Mouse (Mus musculus): Measurements from ENCODE around the gene Trp53rkb. TPM values are rescaled to one million over a fixed set of nuclear protein-coding genes. Genes with fewer than 3 reads are reported as not detected.

Gene Trp53rkb
- polyA plus RNA-seq, 1 experiment from 2014 or later: 5.7 TPM

DNA sequence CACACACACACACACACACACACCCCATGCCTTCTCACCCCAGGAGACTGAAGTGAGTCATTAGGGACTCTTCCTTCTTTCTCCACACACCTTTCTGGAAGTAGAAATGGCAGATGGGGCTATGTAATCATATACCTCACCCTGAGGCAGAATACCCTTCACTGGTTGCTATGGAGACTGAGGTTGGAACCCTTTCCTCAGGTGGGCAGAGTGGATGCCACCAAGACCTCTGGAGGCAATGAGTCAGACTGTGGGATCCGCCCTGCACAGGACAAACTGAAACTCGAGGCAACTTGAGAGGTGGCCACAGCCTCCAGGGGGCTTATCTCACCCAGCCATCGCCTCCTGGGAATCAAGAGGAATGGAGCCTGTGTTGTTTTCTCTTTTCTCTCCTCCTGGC, 34.4 kb upstream of the Trp53rkb start:
- Histone ChIP-seq H3K4me2 (replicated peaks; ENCODE audit: low read depth, low read length) (no peak overlapping the region), H3K9ac (replicated peaks; ENCODE audit: low read depth, low read length) (no peak overlapping the region), H3K4me3 (ENCODE audit: low read depth, low read length) (no peak overlapping the region), H3K4me1 (ENCODE audit: control insufficient read depth, insufficient read depth, low read length) (no peaks in the 10 kb centered on the region), H3K27ac (ENCODE audit: low read length) (no peak overlapping the region), H3K36me3 (ENCODE audit: control insufficient read depth, insufficient read depth, low read length) (no peaks in the 10 kb centered on the region), H3K27me3 (ENCODE audit: control insufficient read depth, insufficient read depth, low read length) (no peaks in the 10 kb centered on the region), H3K9me3 (ENCODE audit: control insufficient read depth, low read depth, low read length) (no peaks in the 10 kb centered on the region)
- ATAC-seq (ENCODE audit: insufficient number of reproducible peaks, insufficient read depth, low FRiP score, low read depth): no peak
- WGBS: 16% methylated on average over 3 of the region's 3 CpGs

DNA sequence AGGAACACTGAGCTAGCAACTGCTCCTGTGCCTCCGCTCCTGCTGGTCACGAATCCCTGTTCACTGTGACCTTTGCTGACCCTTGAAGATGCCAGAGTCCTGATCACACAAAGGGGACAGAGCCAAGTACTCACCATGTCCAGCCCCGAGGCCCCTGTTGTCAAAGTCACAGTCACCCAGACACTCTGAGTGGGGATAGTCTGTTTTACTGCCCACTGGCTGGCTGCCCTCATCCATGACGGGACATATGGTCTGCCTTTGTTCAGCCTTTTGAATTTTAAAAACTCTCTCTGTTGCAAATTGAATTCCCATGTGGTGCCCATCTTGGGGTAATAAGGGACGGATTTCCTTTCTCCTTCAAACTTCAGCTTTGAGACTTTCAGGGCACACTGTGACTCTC, 28.3 kb upstream of the Trp53rkb start:
- 46% methylated on average over 5 of the region's 5 CpGs for WGBS
- no peak overlapping the region for H3K9ac ChIP-seq (replicated peaks; ENCODE audit: low read depth, low read length)
- H3K27ac ChIP-seq (ENCODE audit: low read length): no peak overlapping the region
- H3K4me3 ChIP-seq (ENCODE audit: low read depth, low read length): no peak overlapping the region
- H3K4me2 ChIP-seq (replicated peaks; ENCODE audit: low read depth, low read length): no peak overlapping the region
- H3K27me3 ChIP-seq (ENCODE audit: control insufficient read depth, insufficient read depth, low read length): no peaks in the 10 kb centered on the region
- no peaks in the 10 kb centered on the region for H3K36me3 ChIP-seq (ENCODE audit: control insufficient read depth, insufficient read depth, low read length)
- no peaks in the 10 kb centered on the region for H3K9me3 ChIP-seq (ENCODE audit: control insufficient read depth, low read depth, low read length)
- ATAC-seq (ENCODE audit: insufficient number of reproducible peaks, insufficient read depth, low FRiP score, low read depth): no peak
- H3K4me1 ChIP-seq (ENCODE audit: control insufficient read depth, insufficient read depth, low read length): no peaks in the 10 kb centered on the region

DNA sequence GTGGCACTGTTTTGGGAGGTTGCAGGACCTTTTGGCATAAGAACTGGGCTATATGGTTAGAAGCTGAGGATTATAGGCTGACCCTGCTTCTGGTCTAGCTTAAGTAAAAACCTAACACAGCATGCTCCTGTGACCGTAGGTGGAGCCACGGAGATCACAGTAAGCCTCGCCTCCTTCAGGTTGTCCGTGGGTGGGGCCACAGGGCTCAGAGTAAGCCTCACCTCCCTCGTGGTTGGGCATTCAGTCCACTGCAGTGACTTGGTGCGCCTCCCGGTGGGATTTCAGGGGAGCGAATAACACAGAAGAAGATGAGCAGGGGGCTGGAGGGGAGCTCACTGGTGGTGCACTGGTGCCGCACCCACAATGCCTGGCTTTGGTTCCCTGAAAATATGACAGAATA, 24.7 kb upstream of the Trp53rkb start:
- 66% methylated on average over 9 of the region's 9 CpGs for WGBS
- H3K9ac ChIP-seq (replicated peaks; ENCODE audit: low read depth, low read length): no peak overlapping the region
- no peaks in the 10 kb centered on the region for H3K27me3 ChIP-seq (ENCODE audit: control insufficient read depth, insufficient read depth, low read length)
- H3K4me1 ChIP-seq (ENCODE audit: control insufficient read depth, insufficient read depth, low read length): no peaks in the 10 kb centered on the region
- H3K27ac ChIP-seq (ENCODE audit: low read length): no peak overlapping the region
- H3K9me3 ChIP-seq (ENCODE audit: control insufficient read depth, low read depth, low read length): no peaks in the 10 kb centered on the region
- no peak for ATAC-seq (ENCODE audit: insufficient number of reproducible peaks, insufficient read depth, low FRiP score, low read depth)
- H3K4me2 ChIP-seq (replicated peaks; ENCODE audit: low read depth, low read length): no peak overlapping the region
- H3K4me3 ChIP-seq (ENCODE audit: low read depth, low read length): no peak overlapping the region
- no peaks in the 10 kb centered on the region for H3K36me3 ChIP-seq (ENCODE audit: control insufficient read depth, insufficient read depth, low read length)

DNA sequence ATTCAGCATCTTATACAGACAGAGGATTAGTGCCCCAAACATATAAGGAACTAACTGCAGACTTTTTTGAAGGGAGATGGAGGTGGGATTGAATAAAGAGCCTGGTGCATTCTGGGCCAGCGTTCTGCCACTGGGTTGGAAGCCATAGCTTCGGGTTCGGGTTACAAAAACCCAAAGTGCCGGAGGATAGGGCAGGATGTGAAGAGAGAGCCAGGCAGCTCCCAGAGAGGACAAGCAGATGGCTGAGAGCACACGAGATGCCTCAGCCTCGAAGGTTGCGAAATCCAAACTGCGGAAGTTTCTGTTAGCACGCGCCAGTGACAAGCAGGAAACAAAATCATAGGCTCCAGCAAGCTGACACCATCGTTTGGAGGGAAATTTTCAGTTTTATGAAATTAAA, 20.9 kb upstream of the Trp53rkb start:
- no peak for ATAC-seq (ENCODE audit: insufficient number of reproducible peaks, insufficient read depth, low FRiP score, low read depth)
- 54% methylated on average over 11 of the region's 11 CpGs for WGBS
- no peak overlapping the region for H3K9ac ChIP-seq (replicated peaks; ENCODE audit: low read depth, low read length)
- no peaks in the 10 kb centered on the region for H3K4me1 ChIP-seq (ENCODE audit: control insufficient read depth, insufficient read depth, low read length)
- H3K4me3 ChIP-seq (ENCODE audit: low read depth, low read length): no peak overlapping the region
- no peak overlapping the region for H3K27ac ChIP-seq (ENCODE audit: low read length)
- H3K9me3 ChIP-seq (ENCODE audit: control insufficient read depth, low read depth, low read length): no peaks in the 10 kb centered on the region
- no peaks in the 10 kb centered on the region for H3K27me3 ChIP-seq (ENCODE audit: control insufficient read depth, insufficient read depth, low read length)
- no peaks in the 10 kb centered on the region for H3K36me3 ChIP-seq (ENCODE audit: control insufficient read depth, insufficient read depth, low read length)
- H3K4me2 ChIP-seq (replicated peaks; ENCODE audit: low read depth, low read length): no peak overlapping the region

DNA sequence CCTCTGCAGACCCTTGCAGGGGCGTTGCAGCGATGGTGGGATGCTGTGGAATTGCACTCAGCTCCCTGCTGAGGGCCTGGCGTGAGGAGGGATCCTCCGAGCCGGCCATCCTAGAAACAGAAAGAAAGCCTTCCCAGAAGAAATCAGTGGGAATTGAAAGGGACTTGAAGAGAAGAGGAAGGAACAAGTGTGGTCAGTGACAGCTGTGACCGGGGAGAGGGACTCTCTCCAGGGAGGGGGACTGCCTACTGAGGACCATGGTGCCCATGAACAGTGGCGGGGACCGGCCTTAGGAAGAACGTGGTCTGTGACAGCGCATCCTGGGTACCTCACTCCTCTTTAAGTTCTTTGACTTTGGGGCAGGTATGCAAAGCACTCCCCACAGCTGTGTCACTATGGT, 18.7 kb upstream of the Trp53rkb start:
- 81% methylated on average over 10 of the region's 10 CpGs for WGBS
- no peak for ATAC-seq (ENCODE audit: insufficient number of reproducible peaks, insufficient read depth, low FRiP score, low read depth)
- H3K4me2 ChIP-seq (replicated peaks; ENCODE audit: low read depth, low read length): no peak overlapping the region
- no peak overlapping the region for H3K4me3 ChIP-seq (ENCODE audit: low read depth, low read length)
- H3K4me1 ChIP-seq (ENCODE audit: control insufficient read depth, insufficient read depth, low read length): no peaks in the 10 kb centered on the region
- no peaks in the 10 kb centered on the region for H3K9me3 ChIP-seq (ENCODE audit: control insufficient read depth, low read depth, low read length)
- no peak overlapping the region for H3K27ac ChIP-seq (ENCODE audit: low read length)
- no peak overlapping the region for H3K9ac ChIP-seq (replicated peaks; ENCODE audit: low read depth, low read length)
- H3K36me3 ChIP-seq (ENCODE audit: control insufficient read depth, insufficient read depth, low read length): no peaks in the 10 kb centered on the region
- no peaks in the 10 kb centered on the region for H3K27me3 ChIP-seq (ENCODE audit: control insufficient read depth, insufficient read depth, low read length)

DNA sequence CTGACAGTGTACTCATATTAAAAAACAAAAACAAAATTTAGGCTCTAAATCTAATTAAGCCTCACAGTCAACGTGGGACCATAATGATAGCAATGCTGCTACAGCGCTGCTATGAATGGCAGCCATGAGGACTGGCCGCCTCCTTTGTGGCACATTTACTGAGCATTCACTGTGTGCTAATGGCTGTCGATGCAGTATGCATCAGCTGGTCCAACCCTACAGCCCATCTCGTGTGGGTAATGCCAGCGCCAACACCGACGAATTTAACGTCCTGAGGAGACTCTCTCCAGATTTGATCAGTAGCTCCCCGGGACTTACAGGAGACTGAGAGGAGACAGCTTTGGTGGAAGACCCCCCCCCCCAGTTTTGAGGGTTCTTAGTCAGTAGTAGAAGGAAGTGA, 18.1 kb upstream of the Trp53rkb start:
- no peak overlapping the region for H3K9ac ChIP-seq (replicated peaks; ENCODE audit: low read depth, low read length)

DNA sequence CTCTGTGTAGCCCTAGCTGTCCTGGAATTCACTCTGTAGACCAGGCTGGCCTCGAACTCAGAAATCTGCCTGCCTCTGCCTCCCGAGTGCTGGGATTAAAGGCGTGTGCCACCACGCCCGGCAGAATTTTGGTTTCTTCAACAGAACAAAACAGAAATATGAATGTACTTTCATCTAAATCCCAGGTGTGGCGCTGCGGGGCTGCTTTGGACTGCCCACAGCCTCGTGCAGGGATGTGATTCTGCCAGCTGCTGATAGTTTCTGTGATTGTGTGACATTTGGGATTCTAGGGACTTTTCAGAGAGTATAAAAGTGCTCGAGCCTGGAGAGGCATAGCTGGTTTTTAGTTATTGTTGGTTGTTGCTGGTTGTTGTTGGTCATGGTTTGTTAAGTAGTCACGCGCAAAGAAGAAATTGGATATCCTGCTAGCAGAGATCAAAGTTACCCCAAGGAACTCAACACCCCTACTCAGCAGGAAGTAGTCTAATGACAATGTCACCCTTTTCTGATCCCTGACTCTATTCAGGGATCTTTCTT, 16.9 kb upstream of the Trp53rkb start:
- Histone ChIP-seq H3K27me3 (ENCODE audit: control insufficient read depth, insufficient read depth, low read length) (no peaks in the 10 kb centered on the region), H3K36me3 (ENCODE audit: control insufficient read depth, insufficient read depth, low read length) (no peaks in the 10 kb centered on the region), H3K9ac (replicated peaks; ENCODE audit: low read depth, low read length) (no peak overlapping the region), H3K4me3 (ENCODE audit: low read depth, low read length) (no peak overlapping the region), H3K4me1 (ENCODE audit: control insufficient read depth, insufficient read depth, low read length) (no peaks in the 10 kb centered on the region), H3K4me2 (replicated peaks; ENCODE audit: low read depth, low read length) (no peak overlapping the region), H3K27ac (ENCODE audit: low read length) (no peak overlapping the region), H3K9me3 (ENCODE audit: control insufficient read depth, low read depth, low read length) (no peaks in the 10 kb centered on the region)
- ATAC-seq (ENCODE audit: insufficient number of reproducible peaks, insufficient read depth, low FRiP score, low read depth): no peak
- 73% methylated on average over 11 of the region's 11 CpGs for WGBS

More for the DNA sequence above, 18.1 kb upstream of the Trp53rkb start:
- no peaks in the 10 kb centered on the region for H3K36me3 ChIP-seq (ENCODE audit: control insufficient read depth, insufficient read depth, low read length)
- no peak overlapping the region for H3K4me3 ChIP-seq (ENCODE audit: low read depth, low read length)
- ATAC-seq (ENCODE audit: insufficient number of reproducible peaks, insufficient read depth, low FRiP score, low read depth): no peak
- no peak overlapping the region for H3K27ac ChIP-seq (ENCODE audit: low read length)
- no peaks in the 10 kb centered on the region for H3K27me3 ChIP-seq (ENCODE audit: control insufficient read depth, insufficient read depth, low read length)
- no peaks in the 10 kb centered on the region for H3K9me3 ChIP-seq (ENCODE audit: control insufficient read depth, low read depth, low read length)
- H3K4me2 ChIP-seq (replicated peaks; ENCODE audit: low read depth, low read length): no peak overlapping the region
- H3K4me1 ChIP-seq (ENCODE audit: control insufficient read depth, insufficient read depth, low read length): no peaks in the 10 kb centered on the region
- 89% methylated on average over 10 of the region's 10 CpGs for WGBS

DNA sequence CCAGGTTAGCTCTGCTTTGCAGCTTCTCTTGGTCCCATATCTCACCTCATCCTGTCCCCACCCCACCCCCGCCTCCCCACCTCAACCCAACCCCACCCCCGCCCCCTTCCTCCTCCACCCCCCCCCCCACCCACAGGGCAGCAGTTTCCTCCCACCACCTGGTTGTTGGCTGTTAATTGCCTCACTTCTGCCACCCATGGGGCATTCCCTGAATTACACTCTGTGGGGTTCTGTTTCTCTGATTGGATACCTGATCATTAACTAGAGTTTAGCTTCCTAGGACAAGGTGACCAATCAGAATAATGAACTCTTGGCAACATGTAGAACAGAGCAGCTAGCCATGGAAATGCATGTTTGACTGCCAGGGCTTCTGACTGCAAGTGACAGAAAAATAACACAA, 16.1 kb upstream of the Trp53rkb start:
- H3K27ac ChIP-seq (ENCODE audit: low read length): no peak overlapping the region
- no peak for ATAC-seq (ENCODE audit: insufficient number of reproducible peaks, insufficient read depth, low FRiP score, low read depth)
- no peaks in the 10 kb centered on the region for H3K36me3 ChIP-seq (ENCODE audit: control insufficient read depth, insufficient read depth, low read length)
- no peak overlapping the region for H3K4me3 ChIP-seq (ENCODE audit: low read depth, low read length)
- 20% methylated on average over 2 of the region's 2 CpGs for WGBS
- no peaks in the 10 kb centered on the region for H3K9me3 ChIP-seq (ENCODE audit: control insufficient read depth, low read depth, low read length)
- no peaks in the 10 kb centered on the region for H3K4me1 ChIP-seq (ENCODE audit: control insufficient read depth, insufficient read depth, low read length)
- H3K4me2 ChIP-seq (replicated peaks; ENCODE audit: low read depth, low read length): no peak overlapping the region
- H3K27me3 ChIP-seq (ENCODE audit: control insufficient read depth, insufficient read depth, low read length): no peaks in the 10 kb centered on the region
- H3K9ac ChIP-seq (replicated peaks; ENCODE audit: low read depth, low read length): no peak overlapping the region

DNA sequence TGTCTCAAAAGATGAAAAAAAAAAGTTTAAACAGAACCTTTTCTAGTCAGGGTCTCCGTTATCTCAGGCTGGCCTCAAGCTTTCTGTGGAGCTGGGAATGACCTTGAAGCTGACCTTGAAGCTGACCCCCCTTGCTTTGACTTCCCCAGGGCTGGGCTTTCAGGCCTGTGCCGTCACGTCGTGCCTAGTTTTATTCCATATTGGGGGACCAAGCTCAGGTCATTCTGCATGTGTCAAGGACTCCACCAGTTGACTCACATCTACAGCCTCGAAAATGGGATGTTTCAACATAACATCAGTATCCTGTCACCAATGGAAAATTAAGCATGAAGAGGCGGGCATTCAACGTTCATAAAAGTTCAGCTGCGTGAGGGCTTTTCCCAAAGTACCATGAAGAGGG, 12.4 kb upstream of the Trp53rkb start:
- Histone ChIP-seq H3K4me3 (ENCODE audit: low read depth, low read length) (no peak overlapping the region), H3K4me2 (replicated peaks; ENCODE audit: low read depth, low read length) (no peak overlapping the region), H3K36me3 (ENCODE audit: control insufficient read depth, insufficient read depth, low read length) (no peaks in the 10 kb centered on the region), H3K9me3 (ENCODE audit: control insufficient read depth, low read depth, low read length) (no peaks in the 10 kb centered on the region), H3K9ac (replicated peaks; ENCODE audit: low read depth, low read length) (no peak overlapping the region), H3K4me1 (ENCODE audit: control insufficient read depth, insufficient read depth, low read length) (no peaks in the 10 kb centered on the region; the same call in 1 of the 2 replicates), H3K27ac (ENCODE audit: low read length) (no peak overlapping the region), H3K27me3 (ENCODE audit: control insufficient read depth, insufficient read depth, low read length) (no peaks in the 10 kb centered on the region)
- ATAC-seq (ENCODE audit: insufficient number of reproducible peaks, insufficient read depth, low FRiP score, low read depth): no peak
- WGBS: 75% methylated on average over 8 of the region's 8 CpGs

Data from stomach, embryonic 14.5 days (tissue).